Mouse (Mus musculus) frontal cortex, postnatal 36 days (tissue): ENCODE results near the gene Pde4dip.

Experiments used
- DNase-seq, 2 experiments: peaks; one replicate each; pipeline ENCODE4 v3.0.0; 2022; ENCODE audit warnings: low spot score in 2 of 2

Pde4dip gene

GRCm38 (mm10) chr3:97751566-97751965 lies 136.9 kb downstream of the Pde4dip start:
- DNase-seq, result no peak

- no peak for DNase-seq
These were observed 139.7 kb downstream of the Pde4dip start for GRCm38 (mm10) chr3:97748789-97749188.

GRCm38 (mm10) chr3:97742841-97743240 lies 145.7 kb downstream of the Pde4dip start:
- no peak for DNase-seq

GRCm38 (mm10) chr3:97735575-97735974 lies 152.9 kb downstream of the Pde4dip start:
- DNase-seq, result no peak

GRCm38 (mm10) chr3:97734259-97734658 lies 154.2 kb downstream of the Pde4dip start:
- no peak for DNase-seq

GRCm38 (mm10) chr3:97732622-97733021 lies 155.9 kb downstream of the Pde4dip start:
- DNase-seq, result peak; percentile 28 to 38

- DNase-seq, result no peak
These were observed 157.9 kb downstream of the Pde4dip start for GRCm38 (mm10) chr3:97730624-97731023.

- DNase-seq, result no peak
These were observed 158.4 kb downstream of the Pde4dip start for GRCm38 (mm10) chr3:97730131-97730530.

GRCm38 (mm10) chr3:97727801-97728200 lies 160.7 kb downstream of the Pde4dip start:
- no peak for DNase-seq

- no peak for DNase-seq
These were observed 169.4 kb downstream of the Pde4dip start for GRCm38 (mm10) chr3:97719116-97719515.

- DNase-seq, result no peak
These were observed 172.6 kb downstream of the Pde4dip start for GRCm38 (mm10) chr3:97715922-97716321.

- DNase-seq, result no peak
These were observed 177.6 kb downstream of the Pde4dip start for GRCm38 (mm10) chr3:97710881-97711280.

GRCm38 (mm10) chr3:97710134-97710533 lies 178.4 kb downstream of the Pde4dip start:
- no peak for DNase-seq

GRCm38 (mm10) chr3:97706561-97706960 lies 181.9 kb downstream of the Pde4dip start:
- no peak for DNase-seq

GRCm38 (mm10) chr3:97705508-97705907 lies 183.0 kb downstream of the Pde4dip start:
- no peak for DNase-seq

- DNase-seq, result no peak
These were observed 185.9 kb downstream of the Pde4dip start for GRCm38 (mm10) chr3:97702448-97703080.

- no peak for DNase-seq
These were observed 187.3 kb downstream of the Pde4dip start for GRCm38 (mm10) chr3:97701198-97701597.

GRCm38 (mm10) chr3:97699061-97699460 lies 189.4 kb downstream of the Pde4dip start:
- DNase-seq, result no peak

- DNase-seq, result no peak
These were observed 191.2 kb downstream of the Pde4dip start for GRCm38 (mm10) chr3:97697291-97697690.

- no peak for DNase-seq
These were observed 191.6 kb downstream of the Pde4dip start for GRCm38 (mm10) chr3:97696866-97697265.

- no peak for DNase-seq
These were observed 194.7 kb downstream of the Pde4dip start for GRCm38 (mm10) chr3:97693806-97694205.

GRCm38 (mm10) chr3:97691443-97692017 lies 197.0 kb downstream of the Pde4dip start:
- peak in 1 of 2 experiments; percentile 37 for DNase-seq

- DNase-seq, result no peak
These were observed 197.9 kb downstream of the Pde4dip start for GRCm38 (mm10) chr3:97690590-97690989.

- DNase-seq, result no peak
These were observed 199.2 kb downstream of the Pde4dip start for GRCm38 (mm10) chr3:97689289-97689688.
